Mouse (Mus musculus) CH12.LX (cell line): Measurements from ENCODE around the gene Clk4. TPM values are rescaled to one million over a fixed set of nuclear protein-coding genes. Genes with fewer than 3 reads are reported as not detected.

Experiments
- DNase-seq: peaks from one replicate; pipeline ENCODE4 v3.0.0-alpha.2; 2013; ENCODE audit errors: extremely low read depth
- H3K27ac ChIP-seq: 2 replicates; pipeline ENCODE4 v1.5.1; 2012; ENCODE audit warnings: low read depth, mild to moderate bottlenecking, control low read depth, moderate library complexity; ENCODE audit not compliant: insufficient read depth
- H3K27me3 ChIP-seq: replicated peaks from 2 replicates; pipeline ENCODE3; 2012; ENCODE audit warnings: inconsistent platforms
- H3K36me3 ChIP-seq, 2 experiments: replicated peaks in 1 of 2; 2 replicates each; pipeline versions ENCODE3 to v1.6.1; 2012; ENCODE audit warnings: inconsistent platforms in 1 of 2, low read length in 1 of 2, mild to moderate bottlenecking in 1 of 2, mixed read lengths in 1 of 2, moderate library complexity in 1 of 2; ENCODE audit not compliant: control insufficient read depth in 1 of 2, insufficient read depth in 1 of 2
- H3K4me1 ChIP-seq, 2 experiments: 2 replicates each; pipeline ENCODE4 v1.6.1; 2012; ENCODE audit warnings: inconsistent platforms in 1 of 2, moderate library complexity in 1 of 2; ENCODE audit not compliant: insufficient read depth in 2 of 2, control insufficient read depth in 1 of 2
- H3K4me2 ChIP-seq: 2 replicates; pipeline ENCODE4 v1.6.1; 2012; ENCODE audit warnings: low read depth, mild to moderate bottlenecking, control low read depth; ENCODE audit not compliant: poor library complexity, insufficient read depth, severe bottlenecking
- H3K4me3 ChIP-seq, 3 experiments: fragments of 150-350 bp in 1 of 3; sonication (generic) in 1 of 3; replicated peaks in 1 of 3; 2 replicates each; pipeline versions ENCODE3 to v1.5.1; 2011 to 2012; ENCODE audit warnings: low read depth in 2 of 3, low read length in 2 of 3, mild to moderate bottlenecking in 2 of 3, moderate library complexity in 2 of 3, control low read depth in 1 of 3, improper control_type of control experiment in 1 of 3, inconsistent platforms in 1 of 3, mixed read lengths in 1 of 3; ENCODE audit not compliant: poor library complexity in 1 of 3
- H3K79me2 ChIP-seq: replicated peaks from 2 replicates; pipeline ENCODE4 v1.6.1; 2012; ENCODE audit warnings: mild to moderate bottlenecking, moderate library complexity; ENCODE audit not compliant: control insufficient read depth, poor library complexity, insufficient read depth, severe bottlenecking; ENCODE audit errors: extremely low read depth
- H3K9ac ChIP-seq: 2 replicates; pipeline ENCODE4 v1.6.1; 2012; ENCODE audit warnings: low read depth, mild to moderate bottlenecking, control low read depth, moderate library complexity; ENCODE audit not compliant: insufficient read depth
- H3K9me3 ChIP-seq: replicated peaks from 2 replicates; pipeline ENCODE3; 2012; ENCODE audit warnings: low read length, inconsistent platforms, mixed read lengths
- BHLHE40 ChIP-seq: IDR thresholded peaks from 2 replicates; pipeline ENCODE4 v1.6.1; 2011; ENCODE audit warnings: mild to moderate bottlenecking, low read depth, low read length, improper control_type of control experiment
- CHD2 ChIP-seq: IDR thresholded peaks from 2 replicates; pipeline ENCODE4 v1.6.1; 2011; ENCODE audit warnings: low read length, improper control_type of control experiment
- CTCF ChIP-seq, 2 experiments: IDR thresholded peaks in 1 of 2; conservative IDR thresholded peaks in 1 of 2; 2 replicates each; pipeline ENCODE4 v1.5.1; 2011 to 2012; ENCODE audit warnings: low read depth in 2 of 2, low read length in 2 of 2, improper control_type of control experiment in 1 of 2, inconsistent platforms in 1 of 2, mild to moderate bottlenecking in 1 of 2, moderate library complexity in 1 of 2
- E2F4 ChIP-seq: IDR thresholded peaks from 2 replicates; pipeline ENCODE4 v1.6.1; 2011; ENCODE audit warnings: low read depth, low read length, improper control_type of control experiment; ENCODE audit not compliant: insufficient replicate concordance
- ELF1 ChIP-seq: IDR thresholded peaks from 2 replicates; pipeline ENCODE4 v1.6.1; 2014; ENCODE audit warnings: low read depth, mild to moderate bottlenecking, inconsistent platforms, low read length, improper control_type of control experiment
- ETS1 ChIP-seq: conservative IDR thresholded peaks from 2 replicates; pipeline ENCODE4 v1.6.1; 2012; ENCODE audit warnings: low read depth, mild to moderate bottlenecking, inconsistent platforms, low read length, improper control_type of control experiment, moderate library complexity
- GABPA ChIP-seq: IDR thresholded peaks from 2 replicates; pipeline ENCODE4 v1.6.1; 2012; ENCODE audit warnings: low read depth, low read length, improper control_type of control experiment, inconsistent platforms; ENCODE audit not compliant: insufficient replicate concordance
- HCFC1 ChIP-seq: IDR thresholded peaks from 2 replicates; pipeline ENCODE4 v1.6.1; 2012; ENCODE audit warnings: low read depth, mild to moderate bottlenecking, inconsistent platforms, low read length, improper control_type of control experiment
- IRF4 ChIP-seq: IDR thresholded peaks from 2 replicates; pipeline ENCODE4 v1.6.1; 2014; ENCODE audit warnings: low read depth, mild to moderate bottlenecking, inconsistent platforms, low read length, improper control_type of control experiment
- JUN ChIP-seq: IDR thresholded peaks from 2 replicates; pipeline ENCODE4 v1.6.1; 2011; ENCODE audit warnings: low read depth, mild to moderate bottlenecking, low read length, improper control_type of control experiment, moderate library complexity; ENCODE audit not compliant: insufficient read depth
- KAT2A ChIP-seq: IDR thresholded peaks from 2 replicates; pipeline ENCODE4 v1.6.1; 2012; ENCODE audit warnings: low read length, improper control_type of control experiment, inconsistent platforms; ENCODE audit not compliant: insufficient replicate concordance
- MAX ChIP-seq: IDR thresholded peaks from 2 replicates; pipeline ENCODE4 v1.6.1; 2011; ENCODE audit warnings: low read length, improper control_type of control experiment
- MAZ ChIP-seq: IDR thresholded peaks from 2 replicates; pipeline ENCODE4 v1.6.1; 2012; ENCODE audit warnings: low read depth, mild to moderate bottlenecking, inconsistent platforms, low read length, improper control_type of control experiment, moderate library complexity
- MEF2A ChIP-seq: IDR thresholded peaks from 2 replicates; pipeline ENCODE4 v1.6.1; 2014; ENCODE audit warnings: low read depth, mild to moderate bottlenecking, inconsistent platforms, low read length, improper control_type of control experiment, borderline replicate concordance
- MXI1 ChIP-seq: IDR thresholded peaks from 2 replicates; pipeline ENCODE4 v1.6.1; 2011; ENCODE audit warnings: mild to moderate bottlenecking, low read depth, low read length, improper control_type of control experiment
- NELFE ChIP-seq: IDR thresholded peaks from 2 replicates; pipeline ENCODE4 v1.6.1; 2011; ENCODE audit warnings: low read depth, low read length, improper control_type of control experiment
- NRF1 ChIP-seq: IDR thresholded peaks from 2 replicates; pipeline ENCODE4 v1.6.1; 2014; ENCODE audit warnings: low read depth, mild to moderate bottlenecking, inconsistent platforms, low read length, improper control_type of control experiment, moderate library complexity
- PAX5 ChIP-seq: IDR thresholded peaks from 2 replicates; pipeline ENCODE4 v1.6.1; 2012; ENCODE audit warnings: low read length, inconsistent platforms, mixed read lengths
- POLR2A ChIP-seq: IDR thresholded peaks from 2 replicates; pipeline ENCODE4 v1.6.1; 2011; ENCODE audit warnings: low read depth, mild to moderate bottlenecking, improper control_type of control experiment, low read length
- POLR2AphosphoS2 ChIP-seq: IDR thresholded peaks from 2 replicates; pipeline ENCODE4 v1.6.1; 2011; ENCODE audit warnings: low read depth, low read length, improper control_type of control experiment
- RAD21 ChIP-seq: IDR thresholded peaks from 2 replicates; pipeline ENCODE4 v1.6.1; 2011; ENCODE audit warnings: low read depth, mild to moderate bottlenecking, low read length, improper control_type of control experiment, moderate library complexity
- RCOR1 ChIP-seq: conservative IDR thresholded peaks from 2 replicates; pipeline ENCODE4 v1.6.1; 2012; ENCODE audit warnings: low read depth, mild to moderate bottlenecking, inconsistent platforms, low read length, improper control_type of control experiment
- SIN3A ChIP-seq: IDR thresholded peaks from 2 replicates; pipeline ENCODE4 v1.6.1; 2012; ENCODE audit warnings: low read length, improper control_type of control experiment, inconsistent platforms
- SMC3 ChIP-seq: IDR thresholded peaks from 2 replicates; pipeline ENCODE4 v1.6.1; 2011; ENCODE audit warnings: low read depth, low read length, improper control_type of control experiment
- TBP ChIP-seq: conservative IDR thresholded peaks from 2 replicates; pipeline ENCODE4 v1.6.1; 2011; ENCODE audit warnings: low read depth, low read length, improper control_type of control experiment
- TCF12 ChIP-seq: IDR thresholded peaks from 2 replicates; pipeline ENCODE4 v1.6.1; 2014; ENCODE audit warnings: low read depth, mild to moderate bottlenecking, inconsistent platforms, low read length, improper control_type of control experiment
- UBTF ChIP-seq: IDR thresholded peaks from 2 replicates; pipeline ENCODE4 v1.6.1; 2012; ENCODE audit warnings: low read depth, mild to moderate bottlenecking, inconsistent platforms, low read length, improper control_type of control experiment, moderate library complexity
- ZC3H11A ChIP-seq: IDR thresholded peaks from 2 replicates; pipeline ENCODE4 v1.6.1; 2012; ENCODE audit warnings: low read depth, mild to moderate bottlenecking, inconsistent platforms, low read length, improper control_type of control experiment
- ZMIZ1 ChIP-seq: IDR thresholded peaks from 2 replicates; pipeline ENCODE4 v1.6.1; 2012; ENCODE audit warnings: low read depth, mild to moderate bottlenecking, inconsistent platforms, low read length, improper control_type of control experiment
- ZNF384 ChIP-seq: IDR thresholded peaks from 2 replicates; pipeline ENCODE4 v1.6.1; 2012; ENCODE audit warnings: low read depth, low read length, improper control_type of control experiment, inconsistent platforms
- dilution Hi-C: fragments of 300-500 bp; cut with MboI; formaldehyde crosslinking; loops from 2 replicates; pipeline ENCODE4 v1.14.3; 2020; ENCODE audit warnings: low sequenced_read_pairs; ENCODE audit not compliant: extremely low pct_unique_long_range_greater_than_20kb, extremely low pct_ligation_motif_present
- in situ Hi-C: fragments of 300-500 bp; cut with MboI; formaldehyde crosslinking; loops from 3 replicates; pipeline ENCODE4 v1.14.3; 2019; ENCODE audit warnings: low sequenced_read_pairs, low pct_ligation_motif_present, low pct_unique_long_range_greater_than_20kb, mixed read lengths
- polyA plus RNA-seq: library from polyadenylated mRNA; unstranded; fragments of >175 nt; gene quantifications from 2 replicates; pipeline ENCODE4 v1.2.1, GENCODE M21; 2012; ENCODE audit warnings: low read depth; ENCODE audit not compliant: insufficient read length
- total RNA-seq, 2 experiments: library from RNA; depleted of rRNA; stranded (reverse); fragments of 300-350 nt in 1 of 2; fragments of >200 nt in 1 of 2; gene quantifications; 2 replicates each; pipeline ENCODE4 v1.2.3; 2012 to 2014

Gene Clk4
- total and polyA plus RNA-seq, 3 experiments = 70.8 to 93.4 (median 72.2) TPM

DNA sequence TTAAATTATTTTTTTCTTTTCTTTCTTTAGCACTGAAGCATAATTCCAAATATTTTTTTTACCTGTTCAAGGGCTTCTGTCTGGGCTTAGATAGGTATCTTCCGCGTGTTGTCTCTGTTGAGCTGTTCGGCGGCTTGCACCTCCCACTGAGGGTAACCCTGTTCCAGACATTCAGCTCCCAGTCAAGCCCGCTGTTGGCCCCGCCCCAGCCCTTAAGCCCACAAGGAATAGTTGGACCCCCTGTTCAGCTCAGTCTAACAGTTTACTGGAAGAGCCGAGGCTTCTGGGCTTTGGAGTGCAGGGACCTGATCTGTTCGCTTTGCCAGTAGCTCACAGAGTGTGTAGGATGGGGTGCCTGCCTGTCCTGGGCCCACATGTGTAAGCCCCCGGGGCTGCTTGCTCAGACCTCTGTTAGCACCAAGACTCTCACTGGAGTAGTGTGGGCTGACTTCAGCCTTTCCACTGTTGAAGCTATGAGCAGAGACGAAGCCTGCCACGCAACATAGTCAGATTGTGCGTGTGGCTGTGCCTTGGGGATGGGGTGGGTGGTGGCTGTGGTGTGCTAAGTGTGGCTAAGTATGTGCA lies 42.0 kb upstream of the Clk4 start:
- in situ Hi-C loops = no loop called here
- Histone ChIP-seq H3K79me2 (peaks cover 3% of the 10 kb centered on the region; the same call in 1 of the 2 replicates), H3K9ac (peak overlapping the region; percentile 42; the same call in 1 of the 2 replicates), H3K27me3 (peaks cover 15% of the 10 kb centered on the region), H3K36me3 (peaks cover 4 to 30% of the 10 kb centered on the region in 2 experiments), H3K27ac (0 out of 2 replicates have a peak overlapping the region, but pooled peaks have one; percentile 5), H3K4me2 (peak overlapping the region; percentile 75), H3K9me3 (no peaks in the 10 kb centered on the region), H3K4me1 (peaks cover 2 to 23% of the 10 kb centered on the region in 2 experiments; a peak in 3 of 4 replicates), H3K4me3 (peak overlapping the region; percentile 58 to 92 (median 58))
- dilution Hi-C loops = no loop called here
- TF ChIP-seq ELF1 = no peak
- TF ChIP-seq NRF1 = no peak
- no peak; the same call in 1 of the 2 replicates for TF ChIP-seq MXI1
- no peak for TF ChIP-seq TCF12
- no peak for TF ChIP-seq SMC3
- no peak for TF ChIP-seq GABPA
- no peak for TF ChIP-seq SIN3A
- TF ChIP-seq ZMIZ1 = no peak
- no peak for TF ChIP-seq NELFE
- TF ChIP-seq TBP = no peak
- no peak for TF ChIP-seq JUN
- TF ChIP-seq UBTF = no peak
- no peak for TF ChIP-seq ZC3H11A
- no peak for TF ChIP-seq MAX
- TF ChIP-seq MAZ = no peak
- no peak for TF ChIP-seq RAD21
- no peak for TF ChIP-seq IRF4
- TF ChIP-seq POLR2AphosphoS2 = no peak
- DNase-seq = peak; percentile 34

GRCm38 (mm10) chr11:51220308-51220707 lies 41.2 kb upstream of the Clk4 start, which contains the start of gene Gm12569:
Gm12569 (plus strand) TSS chr11:51220473.
- dilution Hi-C loops = no loop called here
- H3K9ac ChIP-seq = peak within 1 kb of the TSS; percentile 66
- peaks cover 2 to 23% of the 10 kb centered on the region in 2 experiments; a peak in 3 of 4 replicates for H3K4me1 ChIP-seq
- H3K9me3 ChIP-seq = no peaks in the 10 kb centered on the region
- peak; percentile 86 for DNase-seq
- H3K27me3 ChIP-seq = peaks cover 15% of the 10 kb centered on the region
- H3K4me2 ChIP-seq = peak within 1 kb of the TSS; percentile 75
- peaks cover 4 to 25% of the 10 kb centered on the region in 2 experiments for H3K36me3 ChIP-seq
- 0 out of 2 replicates have a peak within 1 kb of the TSS, but pooled peaks have one; percentile 5 for H3K27ac ChIP-seq
- TF ChIP-seq KAT2A (peak; percentile 75; the same call in 1 of the 2 replicates), MEF2A (peak; percentile 20; the same call in 1 of the 2 replicates), PAX5 (no peak), NELFE (peak; percentile 93), MXI1 (peak; percentile 71), MAX (peak; percentile 45; the same call in 1 of the 2 replicates), POLR2A (peak; percentile 91), HCFC1 (peak; percentile 79), ZNF384 (no peak), CTCF (conservative IDR thresholded peaks at IDR 0.05 in 1 of 2, IDR thresholded peaks at IDR 0.05 in 1 of 2; ENCODE audit: low read depth in 2 of 2, low read length in 2 of 2) (no peak), TBP (peak; percentile 91), ELF1 (peak; percentile 84), TCF12 (peak; percentile 83), BHLHE40 (no peak), SIN3A (peak; percentile 94), ETS1 (no peak), POLR2AphosphoS2 (peak; percentile 85; the same call in 1 of the 2 replicates), CHD2 (peak; percentile 33; the same call in 1 of the 2 replicates), RCOR1 (no peak), E2F4 (peak; percentile 94), ZMIZ1 (peak; percentile 81)
- TF ChIP-seq, all 38 proteins: peak for 15
- H3K4me3 ChIP-seq = peak within 1 kb of the TSS; percentile 58 to 92 (median 65)
- H3K79me2 ChIP-seq = peaks cover 3% of the 10 kb centered on the region; the same call in 1 of the 2 replicates
- in situ Hi-C loops = no loop called here
